Mouse (Mus musculus) thymus, postnatal 4 days (tissue): Measurements from ENCODE around the gene Scaf4.
"Not testable (repeated sequence)": the region's sequence is repeated elsewhere in the genome, so short reads cannot be mapped to it uniquely, and the experiment has no call there.

Source experiments
- DNase-seq: peaks from one replicate; pipeline ENCODE4 v3.0.0; 2021

The Scaf4 gene

DNA sequence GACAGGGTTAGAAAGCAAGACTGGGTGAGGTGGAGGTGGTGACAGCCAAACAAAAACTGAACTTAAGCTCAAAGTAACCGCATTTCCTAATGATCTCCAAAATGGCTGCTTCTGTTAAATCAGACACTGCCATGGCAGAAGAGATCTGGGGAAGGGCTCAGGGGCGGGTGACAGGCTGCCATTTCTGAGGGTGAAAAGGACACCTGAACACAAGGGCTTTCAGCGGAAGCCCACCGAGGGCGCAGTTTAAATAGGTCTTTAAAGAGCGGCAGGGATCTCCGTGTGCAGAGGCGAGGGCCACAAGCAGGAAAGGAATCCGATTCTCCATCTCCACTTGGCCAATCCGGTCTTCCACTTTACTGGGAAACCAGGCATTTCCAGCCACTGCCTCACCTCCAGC, 50.6 kb downstream of the Scaf4 start:
- no peak for DNase-seq

DNA sequence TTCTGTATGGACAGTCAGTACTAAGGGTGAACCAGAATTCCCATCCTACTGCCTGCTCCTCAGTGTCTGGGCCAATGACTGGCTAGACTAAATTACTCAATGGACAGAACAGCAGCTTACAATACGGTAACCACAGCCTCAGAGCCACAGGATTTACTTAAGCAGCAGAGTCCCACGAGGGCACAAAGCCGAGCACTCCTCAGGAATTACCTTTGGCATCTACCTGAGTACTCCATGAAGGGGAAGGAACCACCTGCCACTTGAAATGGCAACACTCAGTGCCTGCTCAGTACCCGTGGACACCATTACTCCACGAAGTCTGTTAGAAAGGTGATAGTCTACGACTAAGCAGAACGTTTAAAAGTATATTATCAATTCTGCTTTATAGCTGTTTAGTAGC, 53.0 kb downstream of the Scaf4 start:
- no peak for DNase-seq

DNA sequence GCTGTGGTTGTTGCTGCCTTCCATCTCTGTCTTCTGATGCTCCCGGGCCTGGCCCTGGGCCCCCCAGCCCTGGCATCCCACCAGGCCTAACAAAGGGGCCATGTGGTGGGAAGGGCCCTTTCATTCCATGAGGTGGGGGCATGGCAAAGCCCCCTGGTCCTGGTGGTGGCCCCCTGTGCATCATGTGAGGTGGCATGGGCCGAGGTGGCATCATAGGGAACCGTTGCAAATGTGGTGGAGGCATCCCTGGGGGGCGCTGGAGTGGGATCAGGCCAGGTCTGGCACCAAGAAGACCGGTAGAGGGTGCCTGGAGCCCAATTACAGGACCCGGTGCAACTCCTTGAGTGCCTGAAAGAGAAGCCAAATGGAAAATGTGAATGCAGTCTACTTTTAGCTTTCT, 54.4 kb downstream of the Scaf4 start:
- DNase-seq: no peak

DNA sequence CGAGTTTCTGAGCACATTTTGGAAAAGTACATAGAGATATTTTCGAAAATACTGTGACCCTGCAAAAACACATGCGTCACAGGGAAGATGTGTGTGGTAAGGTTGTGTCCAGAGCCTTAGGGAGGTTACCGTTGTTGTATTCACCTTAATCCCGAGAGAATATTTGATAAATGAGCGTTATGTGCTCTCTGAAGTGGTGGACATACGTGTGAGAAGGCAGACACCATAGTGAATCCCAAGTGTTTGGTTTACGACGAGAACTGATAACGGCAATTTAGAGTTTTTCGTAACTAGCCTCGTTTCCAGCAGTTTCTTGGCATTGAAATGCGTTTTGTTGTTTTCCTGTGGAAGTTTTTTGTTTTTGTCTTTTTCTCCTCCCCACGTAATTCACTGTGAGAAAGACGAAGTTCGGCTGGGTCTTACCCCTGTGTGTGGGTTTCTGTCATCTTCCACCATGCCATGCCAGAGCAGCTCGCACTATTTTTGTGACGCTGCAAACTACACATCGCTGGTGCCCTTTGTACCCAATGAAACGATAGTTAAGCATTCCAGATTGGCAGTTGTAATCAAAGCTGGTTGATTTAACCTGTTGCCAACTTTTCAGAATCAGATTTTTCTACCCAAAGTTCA, 62.7 kb downstream of the Scaf4 start:
- no peak for DNase-seq

DNA sequence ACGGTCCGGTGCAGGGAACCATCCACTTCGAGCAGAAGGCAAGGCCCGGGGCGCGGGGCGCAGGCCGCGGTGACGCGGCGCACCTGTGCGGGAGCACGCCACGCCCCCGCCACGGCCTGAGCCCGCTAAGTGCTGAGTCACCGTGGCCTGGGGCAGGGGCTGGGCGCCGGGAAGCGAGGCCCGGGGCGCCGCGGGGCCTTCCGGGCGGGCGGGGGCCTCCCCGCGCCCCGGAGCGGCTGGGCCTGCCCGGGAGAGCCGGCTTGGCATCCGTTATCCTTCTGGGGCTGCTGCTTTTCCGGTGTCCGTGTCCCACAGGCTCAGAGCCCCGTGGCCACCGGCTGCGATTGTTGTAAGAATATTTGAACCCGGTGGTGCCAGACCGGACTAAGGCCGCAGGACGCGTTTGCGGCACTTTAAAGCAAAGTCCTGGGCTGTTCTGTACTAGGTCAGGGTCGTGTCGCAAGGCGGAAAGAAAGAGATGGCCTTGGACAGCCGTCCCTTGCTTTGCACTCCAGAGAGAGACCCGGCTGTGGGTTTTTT, 63.3 kb downstream of the Scaf4 start:
- DNase-seq: no peak

DNA sequence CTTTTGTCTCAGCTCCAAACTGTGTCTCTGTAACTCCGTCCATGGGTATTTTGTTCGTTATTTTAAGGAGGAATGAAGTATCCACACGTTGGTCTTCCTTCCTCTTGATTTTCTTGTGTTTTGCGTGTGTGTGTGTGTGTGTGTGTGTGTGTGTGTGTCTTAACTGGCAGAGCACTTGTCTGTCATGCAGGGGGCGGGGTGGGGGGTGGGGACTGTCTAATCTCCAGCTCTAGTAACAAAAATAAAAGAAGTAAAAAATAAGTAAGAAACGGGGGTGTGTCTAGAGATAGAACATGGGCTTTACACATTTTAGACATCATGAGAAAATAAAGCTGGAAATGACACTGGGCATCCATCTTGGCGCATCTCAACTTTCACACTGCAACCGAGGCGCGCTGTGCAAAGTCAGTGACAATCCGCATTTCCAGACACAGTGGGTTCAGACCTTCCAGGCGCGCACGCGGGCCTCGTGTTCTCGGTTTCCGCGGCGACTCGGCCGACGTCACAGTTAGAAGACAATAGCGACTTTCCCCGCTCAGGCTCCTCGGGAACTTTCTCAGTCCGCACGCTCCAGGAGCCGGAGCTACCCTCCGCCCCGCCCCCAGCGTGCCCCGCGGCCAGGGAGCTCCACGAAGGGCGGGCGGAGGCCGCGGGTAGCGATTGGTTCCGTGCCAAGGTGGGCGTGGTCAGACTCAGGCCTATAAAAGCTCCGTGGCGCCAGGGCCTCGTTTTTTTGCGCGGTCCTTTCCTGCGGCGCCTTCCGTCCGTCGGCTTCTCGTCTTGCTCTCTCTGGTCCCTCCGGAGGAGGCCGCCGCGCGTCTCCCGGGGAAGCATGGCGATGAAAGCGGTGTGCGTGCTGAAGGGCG, 64.0 kb downstream of the Scaf4 start, which contains the start of gene Sod1:
Gene Sod1 (plus strand): TSS at position 729 of the 866 bp plus-strand sequence.
- DNase-seq: peak; percentile 99

DNA sequence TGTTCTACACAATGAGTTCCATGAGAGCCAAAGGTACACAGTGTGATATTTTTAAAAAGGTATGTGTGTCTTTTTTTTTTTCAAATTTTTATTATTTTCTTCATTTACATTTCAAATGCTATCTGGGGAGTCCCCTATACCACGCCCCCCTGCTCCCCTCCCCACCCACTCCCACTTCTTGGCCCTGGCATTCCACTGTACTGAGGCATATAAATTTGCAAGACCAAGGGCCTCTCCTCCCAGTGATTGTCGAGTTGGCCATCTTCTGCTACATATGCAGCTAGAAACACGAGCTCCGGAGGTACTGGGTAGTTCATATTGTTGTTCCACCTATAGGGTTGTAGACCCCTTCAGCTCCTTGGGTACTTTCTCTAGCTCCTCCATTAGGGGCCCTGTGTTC, 64.9 kb downstream of the Scaf4 start:
- not testable (repeated sequence) for DNase-seq

DNA sequence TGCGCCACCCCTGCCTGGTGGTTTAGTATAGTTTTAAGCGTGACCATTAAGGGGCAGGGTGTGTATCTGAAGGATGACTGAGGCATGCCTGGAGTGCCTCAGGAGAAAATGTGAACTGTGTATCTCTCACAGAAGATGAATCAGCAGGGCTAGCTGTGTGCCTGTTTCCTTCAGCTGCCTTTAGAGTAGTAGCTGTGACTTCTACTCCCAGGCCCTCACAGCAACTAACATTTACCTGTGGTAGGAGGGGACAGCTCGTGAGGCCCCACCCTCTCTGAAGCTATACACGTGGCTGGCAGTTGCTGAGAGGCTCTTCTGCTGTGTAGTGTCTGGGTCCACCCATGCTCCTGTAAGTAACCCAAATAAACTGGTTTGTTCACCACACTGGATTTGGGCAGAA, 66.4 kb downstream of the Scaf4 start:
- DNase-seq: no peak

DNA sequence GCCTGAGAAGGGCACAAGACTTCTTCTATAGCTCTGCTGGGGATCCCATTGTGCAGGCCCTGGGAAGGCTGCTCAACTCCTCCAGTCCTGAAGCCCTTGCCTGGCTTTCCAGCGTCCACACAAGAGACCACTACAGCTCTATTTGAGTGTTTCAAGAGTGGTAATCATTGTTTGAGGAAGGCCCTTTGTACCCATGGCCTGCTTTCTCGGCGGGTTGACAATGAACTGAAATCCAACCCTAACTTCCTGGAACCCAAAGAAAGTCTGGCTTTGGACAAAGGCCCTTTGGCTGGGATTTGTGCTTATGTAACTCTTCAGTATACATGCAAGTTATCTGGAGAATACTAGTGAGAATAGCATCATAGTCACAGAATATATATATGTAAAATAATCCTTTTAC, 66.9 kb downstream of the Scaf4 start:
- no peak for DNase-seq

DNA sequence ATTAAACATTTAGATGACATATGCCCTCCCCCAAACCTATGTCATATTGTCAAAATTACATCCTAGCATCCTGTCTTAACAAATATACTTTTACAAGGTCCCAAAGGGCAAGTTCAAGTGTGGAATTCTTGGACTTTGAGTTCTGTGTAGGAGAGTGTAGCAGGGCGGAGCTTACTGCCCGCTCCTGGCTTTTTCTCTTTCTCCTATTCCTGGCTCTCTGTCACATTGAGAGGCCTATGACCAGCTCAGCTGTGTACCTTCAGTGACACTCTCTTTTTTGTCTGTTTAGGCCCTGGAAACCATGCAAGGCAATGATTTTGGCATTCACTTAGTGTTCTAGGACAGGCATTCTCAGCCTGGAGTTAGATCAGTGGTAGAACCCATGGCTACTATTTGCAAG, 67.9 kb downstream of the Scaf4 start:
- DNase-seq: no peak

DNA sequence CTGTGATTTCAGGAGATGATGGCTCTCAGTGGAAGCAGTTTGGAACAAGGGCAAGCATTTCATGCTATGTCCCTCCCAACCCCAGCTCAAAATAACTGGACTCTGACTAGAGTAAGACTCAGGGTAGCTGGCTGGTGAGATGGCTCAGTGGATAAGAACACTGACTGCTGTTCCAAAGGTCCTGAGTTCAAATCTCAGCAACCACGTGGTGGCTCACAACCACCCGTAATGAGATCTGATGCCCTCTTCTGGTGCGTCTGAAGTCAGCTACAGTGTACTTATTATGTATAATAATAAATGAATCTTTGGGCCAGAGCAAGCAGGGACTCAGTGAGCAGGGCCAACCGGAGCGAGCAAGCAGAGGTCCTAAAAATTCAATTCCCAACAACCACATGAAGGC, 68.4 kb downstream of the Scaf4 start:
- DNase-seq: not testable (repeated sequence)

DNA sequence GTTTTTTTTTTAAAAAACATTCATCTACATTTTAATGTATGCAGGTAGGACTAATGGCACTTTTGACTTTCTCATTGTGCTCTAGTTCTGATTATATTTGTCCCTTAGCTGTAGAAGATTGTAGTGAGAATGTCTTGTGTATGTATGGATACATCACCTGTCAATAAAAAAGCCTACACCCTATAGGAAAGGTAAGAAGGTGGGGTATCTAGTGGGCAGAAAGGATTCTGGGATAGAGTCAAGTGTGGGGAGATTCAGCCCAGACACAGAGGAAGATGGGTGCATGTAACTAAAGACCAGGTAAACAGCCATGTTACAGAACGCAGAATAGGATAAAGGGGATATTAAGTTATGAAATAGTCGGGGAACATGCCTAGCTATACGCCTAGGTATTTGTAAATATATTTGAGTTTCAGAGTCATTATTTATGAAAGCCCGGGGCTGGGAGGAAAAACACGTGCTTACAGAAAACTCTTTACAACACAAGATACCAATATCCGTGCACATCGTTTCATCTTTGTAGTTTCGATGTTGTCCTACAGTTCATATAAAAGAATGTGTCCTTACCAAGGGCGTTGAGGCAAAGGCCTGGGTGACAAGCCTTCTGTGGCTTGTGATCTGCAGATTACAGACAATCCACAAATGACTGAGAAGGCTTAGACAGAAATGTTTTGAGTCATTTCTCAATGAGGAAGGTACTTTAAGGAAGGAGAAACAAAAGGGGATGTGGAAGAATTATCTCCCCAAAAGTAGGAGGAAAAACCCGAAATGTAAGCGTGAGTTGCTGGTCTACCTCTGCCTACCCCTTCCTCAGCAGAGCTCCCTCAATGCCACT, 69.4 kb downstream of the Scaf4 start:
- DNase-seq: no peak

DNA sequence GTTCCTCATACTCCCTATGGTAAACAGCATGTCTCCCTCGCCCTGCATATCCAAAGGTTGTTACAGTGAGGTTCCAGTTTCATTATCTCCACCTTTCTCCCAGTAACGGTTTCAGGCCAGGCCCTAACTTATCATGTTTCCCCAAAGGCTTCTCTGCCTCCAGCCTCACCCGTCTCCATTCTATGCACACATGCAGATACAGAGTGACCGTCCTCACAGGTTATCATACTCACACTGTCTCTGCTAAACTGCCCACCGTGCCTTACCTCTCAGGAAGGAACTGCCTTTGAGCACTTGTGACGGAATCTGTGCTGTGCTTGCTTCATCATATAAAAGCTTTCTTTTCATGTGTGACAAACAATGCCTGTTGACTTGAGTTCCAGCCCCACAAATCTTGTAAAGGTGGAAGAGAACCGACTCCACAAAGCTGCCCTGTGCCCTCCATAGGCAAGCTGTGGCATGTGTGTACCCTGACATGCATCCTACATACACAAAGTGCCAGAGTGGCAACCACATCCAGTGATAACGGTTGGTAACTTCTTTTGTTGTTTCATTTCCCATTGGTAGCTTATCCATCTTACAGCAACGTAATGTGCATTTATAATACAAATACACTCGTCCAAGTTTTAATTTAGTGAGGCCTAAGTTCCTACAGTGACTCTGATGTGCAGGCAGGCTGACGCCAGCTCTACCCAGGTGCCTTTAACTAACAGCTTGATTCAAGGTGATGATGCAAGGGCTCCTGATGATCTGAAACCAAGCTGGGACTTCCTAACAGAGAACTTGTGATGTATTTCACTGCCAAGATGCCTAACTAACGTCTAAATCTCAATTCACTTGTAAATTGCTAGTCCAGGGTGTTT, 70.6 kb downstream of the Scaf4 start:
- no peak for DNase-seq

DNA sequence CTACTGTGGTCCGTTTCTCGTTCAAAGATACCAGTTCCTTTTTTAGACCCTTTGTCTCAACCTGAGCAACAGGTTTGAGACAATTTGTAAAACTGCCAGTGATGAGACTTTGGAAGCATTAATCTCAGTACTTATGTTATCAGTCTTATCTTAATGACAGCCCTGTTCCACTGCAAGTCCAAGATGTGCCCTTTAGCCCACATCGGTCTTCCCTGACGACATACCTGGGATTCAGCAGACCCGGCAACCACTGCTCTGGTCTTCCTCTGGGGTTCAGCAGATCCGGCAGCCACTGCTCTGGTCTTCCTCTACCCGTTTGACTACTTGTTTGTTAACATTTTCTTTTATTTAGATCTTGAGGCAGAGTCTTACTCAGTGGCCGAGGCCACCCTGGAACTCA, 72.5 kb downstream of the Scaf4 start:
- DNase-seq: no peak

DNA sequence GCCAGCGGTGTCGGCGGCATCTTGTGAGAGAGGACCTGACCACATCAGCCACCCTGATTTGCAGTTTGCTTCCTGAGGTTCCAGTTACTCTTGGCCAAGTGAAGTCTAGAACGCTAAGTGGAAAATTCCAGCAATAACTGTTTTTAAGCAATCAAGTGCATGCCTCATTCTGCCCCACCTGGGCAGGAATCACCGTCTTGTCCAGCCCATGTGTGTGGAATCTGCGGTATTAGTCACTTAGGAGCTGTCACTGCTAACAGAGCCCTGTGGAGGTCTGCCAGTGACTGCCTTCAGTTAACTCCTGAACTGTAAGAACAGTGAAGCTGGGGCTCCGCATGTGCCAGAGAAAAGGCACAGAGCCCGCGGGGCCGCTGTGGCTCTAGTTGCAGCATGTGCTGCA, 73.6 kb downstream of the Scaf4 start:
- DNase-seq: no peak

DNA sequence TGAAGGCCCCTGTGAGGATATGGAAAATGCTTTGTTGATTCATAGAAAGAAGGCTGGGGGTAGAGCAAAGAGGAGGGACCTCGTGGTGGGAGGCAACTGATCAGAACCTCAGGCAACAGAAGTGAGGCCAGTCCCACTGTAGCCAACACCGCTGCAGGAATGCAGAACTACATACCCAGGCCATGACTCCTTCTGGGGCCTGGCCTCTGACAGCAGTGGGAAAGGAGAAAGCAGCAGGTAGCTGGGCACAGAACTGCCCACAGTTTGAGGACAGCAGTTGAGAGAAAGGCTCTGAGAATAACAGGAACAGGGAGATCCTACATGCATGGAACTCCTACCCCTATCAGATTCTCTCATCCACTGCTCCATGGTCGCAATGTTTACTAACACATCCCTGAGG, 75.3 kb downstream of the Scaf4 start:
- no peak for DNase-seq

DNA sequence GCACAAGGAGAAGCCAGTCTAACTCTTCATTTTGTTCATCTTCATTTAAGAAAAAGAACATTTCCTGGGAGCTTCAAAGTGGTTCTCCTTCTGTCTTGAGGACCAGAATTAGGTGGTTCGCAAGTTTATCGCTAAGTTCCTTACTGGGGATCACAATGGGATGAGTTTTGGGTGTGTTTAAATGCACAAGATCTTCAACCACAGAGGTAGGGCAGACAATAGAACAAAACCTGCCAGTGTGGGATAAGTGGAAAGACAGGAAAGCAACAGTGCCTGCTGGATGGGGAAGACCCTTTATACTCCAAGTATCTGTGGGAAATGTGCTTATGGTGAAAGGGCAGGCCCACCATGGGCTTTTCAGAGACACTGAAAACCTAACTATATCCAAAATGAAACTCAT, 79.4 kb downstream of the Scaf4 start:
- DNase-seq: no peak

DNA sequence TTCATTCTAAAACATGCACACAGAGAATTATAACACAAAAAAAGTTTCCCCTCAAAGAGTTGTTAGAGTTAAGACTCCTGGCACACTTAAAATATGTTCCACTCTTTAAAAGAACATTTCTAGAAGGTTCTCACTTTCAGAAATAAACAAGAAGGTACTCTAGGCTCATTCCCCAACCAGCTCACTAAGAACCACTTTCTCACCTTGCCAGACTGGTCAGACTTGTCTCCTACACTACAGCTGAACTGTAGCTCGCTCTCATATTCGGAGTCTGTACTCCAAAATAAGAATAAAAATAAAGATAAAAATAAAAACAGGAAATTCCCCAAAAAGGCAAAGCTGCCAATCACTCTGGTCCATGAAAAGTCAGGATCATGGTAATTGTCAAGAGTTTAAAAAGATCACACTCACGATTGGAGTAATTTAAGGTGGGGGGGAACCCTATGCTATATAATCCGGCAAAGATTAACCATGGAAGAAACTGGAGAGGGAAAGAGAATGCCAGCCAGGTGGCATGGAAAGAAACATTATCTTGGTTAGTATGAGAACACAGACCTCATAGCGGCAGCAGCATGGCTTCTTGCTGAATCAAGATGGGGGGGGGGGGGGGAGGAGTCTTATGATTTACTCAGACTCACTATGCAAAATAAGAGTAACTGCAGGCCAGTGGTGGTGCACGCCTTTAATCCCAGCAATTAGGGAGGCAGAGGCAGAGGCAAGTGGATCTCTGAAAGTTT, 80.9 kb downstream of the Scaf4 start:
- no peak for DNase-seq

DNA sequence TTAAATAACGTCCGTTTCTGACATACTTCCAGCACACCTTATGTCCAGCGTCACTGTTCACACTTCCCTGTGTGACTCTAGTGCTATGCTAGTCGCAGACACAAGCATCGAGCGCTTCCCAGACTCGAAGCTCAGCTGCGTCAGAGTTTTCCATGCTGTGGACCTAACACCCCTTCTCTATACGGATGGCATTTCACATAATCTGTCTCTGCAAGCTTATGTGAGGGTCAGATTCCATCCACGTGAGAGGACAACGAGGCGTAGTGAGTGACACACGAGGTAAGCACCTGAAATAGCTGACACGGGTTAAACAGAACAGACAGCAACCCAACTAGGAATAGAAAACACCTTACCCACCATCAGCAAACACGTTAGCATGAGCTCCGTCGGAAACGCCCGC, 82.2 kb downstream of the Scaf4 start:
- DNase-seq: no peak

DNA sequence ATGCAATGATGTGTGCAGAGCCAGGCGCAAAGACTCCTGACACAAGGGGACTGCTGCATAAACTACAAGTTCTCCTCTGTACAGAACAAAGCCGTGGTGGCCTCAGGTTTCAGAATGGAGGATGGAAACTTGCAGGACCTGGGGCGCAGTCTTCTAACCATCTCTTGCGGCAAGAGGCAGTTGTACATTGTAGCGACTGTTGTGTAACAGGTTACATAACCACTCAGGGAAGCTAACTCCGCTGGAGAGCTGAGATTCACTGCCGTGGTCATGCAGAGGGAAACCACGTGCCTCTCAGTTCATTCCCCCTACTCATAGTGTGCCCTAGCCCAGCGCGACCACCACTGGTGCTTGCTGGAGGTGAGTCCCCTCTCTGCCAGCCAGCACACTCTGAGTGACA, 85.1 kb downstream of the Scaf4 start:
- no peak for DNase-seq

DNA sequence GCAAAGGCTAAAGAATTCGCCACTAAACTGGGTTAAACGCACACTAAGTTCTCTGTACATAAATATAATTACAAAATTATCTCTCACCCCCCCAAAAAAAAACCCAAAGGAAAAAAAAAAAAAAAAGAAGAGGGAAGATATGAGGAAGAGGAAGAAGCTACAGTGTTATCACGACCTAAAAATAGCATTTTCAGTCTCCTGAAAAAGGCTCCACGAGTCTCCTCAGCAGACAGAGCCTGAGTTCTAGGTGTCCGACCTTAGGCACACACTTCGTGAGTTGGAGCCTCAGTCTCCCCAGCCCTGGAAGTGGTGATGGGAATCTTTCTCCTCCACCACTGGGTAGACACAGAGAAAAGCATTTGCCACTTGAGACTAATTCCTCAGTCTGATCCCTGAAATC, 85.7 kb downstream of the Scaf4 start:
- no peak for DNase-seq
